Mouse (Mus musculus) testis, adult 2 months (tissue): ENCODE data around the gene Psmd12.

Experiments
- CTCF ChIP-seq: fragments of 200-500 bp; IDR thresholded peaks from 2 replicates; pipeline ENCODE4 v1.5.1; 2012; ENCODE audit warnings: low read depth, mild to moderate bottlenecking, inconsistent platforms, low read length, moderate library complexity; ENCODE audit not compliant: control insufficient read depth, insufficient read depth, insufficient replicate concordance
- POLR2A ChIP-seq: fragments of 200-500 bp; IDR thresholded peaks from 2 replicates; pipeline ENCODE4 v1.6.1; 2012; ENCODE audit warnings: low read depth, mild to moderate bottlenecking, inconsistent platforms, low read length, moderate library complexity; ENCODE audit not compliant: control insufficient read depth

DNA sequence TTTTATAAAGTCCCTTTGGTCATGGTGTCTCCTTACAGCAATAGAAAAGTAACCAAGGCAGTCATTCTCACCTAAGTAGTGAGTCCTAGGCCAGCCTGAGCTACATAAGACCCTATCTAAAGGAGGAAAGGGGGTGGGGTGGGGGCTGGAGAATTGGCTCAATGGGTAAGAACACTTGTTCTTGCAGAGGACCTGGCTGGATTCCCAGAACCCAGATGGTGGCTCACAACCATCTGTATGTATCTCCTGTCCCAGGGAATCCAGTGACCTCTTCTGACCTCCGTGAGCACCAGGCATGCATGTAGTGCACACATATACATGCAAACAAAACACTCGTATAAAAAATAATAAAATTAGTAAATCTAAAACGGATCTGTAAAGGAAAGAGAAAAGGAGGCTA, 33.6 kb upstream of the Psmd12 start:
- no peak for TF ChIP-seq POLR2A
- no peak for TF ChIP-seq CTCF
